Mouse (Mus musculus): ENCODE data around the gene H1foo. TPM values are rescaled to one million over a fixed set of nuclear protein-coding genes. Genes with fewer than 3 reads are reported as not detected.

The H1foo gene
- polyA plus RNA-seq, 1 experiment from 2014 or later: not detected

DNA sequence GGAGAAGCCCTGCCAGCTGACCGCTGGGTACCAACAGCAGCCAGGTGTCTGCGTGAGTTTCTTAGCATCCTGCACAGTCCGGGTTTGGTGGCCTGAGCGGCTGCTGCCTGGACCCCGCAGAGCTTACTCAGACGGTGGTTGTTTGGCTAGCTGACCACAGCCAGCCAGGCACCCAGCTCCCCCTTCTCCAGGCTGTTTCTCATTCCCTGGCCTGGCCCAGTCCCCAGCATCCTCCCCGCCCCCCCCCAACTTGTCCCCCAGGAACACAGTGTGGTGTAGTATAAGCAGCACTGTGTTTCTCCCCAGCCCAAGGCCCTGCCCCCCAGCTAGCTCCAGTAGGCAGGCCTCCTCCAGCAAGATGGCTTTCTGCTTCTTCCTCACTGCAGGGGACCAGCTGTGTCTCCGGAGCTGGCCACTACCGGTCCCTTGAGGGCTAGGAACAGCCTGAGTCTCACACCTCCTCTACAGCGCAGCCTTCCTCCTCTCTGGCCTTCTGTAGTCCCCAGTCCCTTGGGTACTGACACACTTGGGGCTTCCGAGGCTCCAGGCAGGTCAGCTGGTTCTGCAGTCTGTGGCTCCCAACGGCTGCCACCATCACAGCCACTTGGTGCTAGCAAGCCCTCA, 41.8 kb downstream of the H1foo start:
- Histone ChIP-seq H3K9me3 (ENCODE audit: control insufficient read depth, low read length) (no peaks in the 10 kb centered on the region), H3K36me3 (ENCODE audit: control insufficient read depth, insufficient read depth, low read length) (no peaks in the 10 kb centered on the region), H3K9ac (ENCODE audit: low read length) (peak overlapping the region; percentile 47; the same call in 1 of the 2 replicates), H3K4me1 (ENCODE audit: control insufficient read depth in 2 of 2, insufficient read depth in 2 of 2, low read length in 2 of 2) (peaks cover 29 to 31% of the 10 kb centered on the region in 2 experiments), H3K4me2 (ENCODE audit: low read length) (peak overlapping the region; percentile 76), H3K4me3 (ENCODE audit: control insufficient read depth in 1 of 2, insufficient read depth in 1 of 2, low read depth in 1 of 2, low read length in 2 of 2) (peak overlapping the region in 1 of 2 experiments; percentile 8; a peak in 1 of 4 replicates), H3K27me3 (ENCODE audit: control insufficient read depth, insufficient read depth, low read length) (0 out of 2 replicates have a peak, but pooled peaks cover 4% of the 10 kb centered on the region), H3K27ac (replicated peaks in 1 of 2; ENCODE audit: control insufficient read depth in 1 of 2, insufficient read depth in 1 of 2, low read depth in 2 of 2, low read length in 2 of 2) (0 out of 4 replicates have a peak overlapping the region, but pooled peaks of 1 of the 2 experiments have one; percentile 2)
- no peak for ATAC-seq (ENCODE audit: insufficient number of reproducible peaks, insufficient read depth, low FRiP score, low read depth)
- 53% methylated on average over 11 of the region's 12 CpGs for WGBS

DNA sequence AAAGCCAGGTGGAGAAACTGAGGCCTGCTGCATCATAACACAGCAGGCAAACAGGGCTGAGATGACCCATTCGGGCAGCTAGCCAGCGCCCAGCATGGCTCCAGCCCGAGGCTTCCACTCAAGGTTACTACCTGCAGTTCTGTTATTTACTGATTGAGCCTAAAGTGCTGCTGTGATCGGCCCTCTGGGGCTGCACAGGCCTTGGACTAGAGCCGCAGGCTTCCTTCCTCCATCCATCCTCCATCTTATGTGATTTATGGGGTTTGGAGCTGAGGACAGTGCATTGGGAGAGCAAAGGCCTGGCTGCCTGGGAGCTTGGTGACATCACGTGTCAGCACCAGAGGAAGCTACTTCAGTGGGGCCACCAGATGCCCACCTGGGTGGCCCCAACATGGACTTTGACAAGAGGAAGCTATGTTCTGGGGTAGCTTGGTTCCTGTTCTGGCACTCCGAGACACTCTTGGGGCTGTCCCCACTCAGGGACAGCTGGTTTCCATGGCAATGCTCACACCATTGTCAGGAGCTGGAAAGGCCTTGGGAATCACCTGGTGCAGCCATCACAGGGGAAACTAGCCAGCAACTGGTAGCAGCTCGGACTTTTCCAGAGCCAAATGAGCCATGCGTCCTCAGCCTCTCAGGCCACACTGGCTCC, 42.5 kb downstream of the H1foo start:
- no peak overlapping the region; a peak in 1 of 4 replicates for H3K27ac ChIP-seq (replicated peaks in 1 of 2; ENCODE audit: control insufficient read depth in 1 of 2, insufficient read depth in 1 of 2, low read depth in 2 of 2, low read length in 2 of 2)
- peak overlapping the region; percentile 8; a peak in 1 of 4 replicates for H3K4me3 ChIP-seq (ENCODE audit: control insufficient read depth in 1 of 2, insufficient read depth in 1 of 2, low read depth in 1 of 2, low read length in 2 of 2)
- peak overlapping the region; percentile 76 for H3K4me2 ChIP-seq (ENCODE audit: low read length)
- H3K4me1 ChIP-seq (ENCODE audit: control insufficient read depth in 2 of 2, insufficient read depth in 2 of 2, low read length in 2 of 2): peaks cover 33 to 35% of the 10 kb centered on the region in 2 experiments
- H3K27me3 ChIP-seq (ENCODE audit: control insufficient read depth, insufficient read depth, low read length): 0 out of 2 replicates have a peak, but pooled peaks cover 4% of the 10 kb centered on the region
- WGBS: 60% methylated on average over 9 of the region's 9 CpGs
- no peak for ATAC-seq (ENCODE audit: insufficient number of reproducible peaks, insufficient read depth, low FRiP score, low read depth)
- H3K36me3 ChIP-seq (ENCODE audit: control insufficient read depth, insufficient read depth, low read length): no peaks in the 10 kb centered on the region
- no peaks in the 10 kb centered on the region for H3K9me3 ChIP-seq (ENCODE audit: control insufficient read depth, low read length)
- peak overlapping the region; percentile 47; the same call in 1 of the 2 replicates for H3K9ac ChIP-seq (ENCODE audit: low read length)

DNA sequence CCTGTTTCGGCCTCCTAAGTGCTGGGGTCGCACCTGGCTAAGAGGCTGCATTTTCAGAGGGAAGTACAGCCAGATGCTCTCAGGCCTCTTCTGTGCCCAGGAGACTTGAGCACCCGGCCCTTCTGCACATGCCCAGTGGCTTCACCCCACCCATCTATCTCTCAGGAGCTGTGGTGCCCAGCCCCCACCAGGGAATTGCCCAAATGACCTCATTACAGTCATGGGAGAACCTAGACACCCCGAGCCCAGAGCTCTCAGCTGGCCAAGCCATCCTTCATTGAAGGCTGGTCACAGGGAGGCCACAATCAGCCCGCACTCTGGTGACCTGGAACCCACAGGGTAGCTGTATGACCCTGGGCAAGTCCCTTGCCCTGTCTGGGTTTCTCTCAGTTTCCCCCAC, 44.3 kb downstream of the H1foo start:
- Histone ChIP-seq H3K4me3 (ENCODE audit: control insufficient read depth in 1 of 2, insufficient read depth in 1 of 2, low read depth in 1 of 2, low read length in 2 of 2) (peak overlapping the region; percentile 47 to 58), H3K27ac (replicated peaks in 1 of 2; ENCODE audit: control insufficient read depth in 1 of 2, insufficient read depth in 1 of 2, low read depth in 2 of 2, low read length in 2 of 2) (no peak overlapping the region), H3K4me1 (ENCODE audit: control insufficient read depth in 2 of 2, insufficient read depth in 2 of 2, low read length in 2 of 2) (peaks cover 25 to 35% of the 10 kb centered on the region in 2 experiments), H3K27me3 (ENCODE audit: control insufficient read depth, insufficient read depth, low read length) (peaks cover 18% of the 10 kb centered on the region), H3K36me3 (ENCODE audit: control insufficient read depth, insufficient read depth, low read length) (no peaks in the 10 kb centered on the region), H3K4me2 (ENCODE audit: low read length) (peak overlapping the region; percentile 76), H3K9me3 (ENCODE audit: control insufficient read depth, low read length) (no peaks in the 10 kb centered on the region; the same call in 1 of the 2 replicates), H3K9ac (ENCODE audit: low read length) (peak overlapping the region; percentile 80; the same call in 1 of the 2 replicates)
- WGBS: 70% methylated on average over 5 of the region's 5 CpGs
- ATAC-seq (ENCODE audit: insufficient number of reproducible peaks, insufficient read depth, low FRiP score, low read depth): no peak

DNA sequence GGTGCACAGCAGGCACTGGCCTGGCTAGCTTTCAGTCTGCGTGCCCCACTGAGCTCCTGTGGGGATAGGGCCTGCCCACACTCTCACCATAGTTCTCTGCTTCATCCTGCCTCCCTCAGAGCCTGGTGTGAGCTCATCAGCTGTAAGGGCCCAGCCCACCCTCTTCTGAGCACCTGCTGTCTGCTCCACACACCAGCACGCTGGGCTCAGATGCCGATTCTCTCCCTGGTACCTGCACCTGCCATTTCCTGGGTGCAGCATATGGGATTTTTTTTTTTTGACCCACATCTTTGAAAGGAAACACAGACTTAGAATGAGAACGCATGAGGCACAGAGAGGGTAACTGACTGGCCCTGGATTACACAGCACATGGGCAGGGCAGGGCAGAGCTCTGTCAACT, 44.9 kb downstream of the H1foo start:
- Histone ChIP-seq H3K9ac (ENCODE audit: low read length) (peak overlapping the region; percentile 80), H3K9me3 (ENCODE audit: control insufficient read depth, low read length) (peaks cover 5% of the 10 kb centered on the region), H3K27me3 (ENCODE audit: control insufficient read depth, insufficient read depth, low read length) (peaks cover 24% of the 10 kb centered on the region), H3K27ac (replicated peaks in 1 of 2; ENCODE audit: control insufficient read depth in 1 of 2, insufficient read depth in 1 of 2, low read depth in 2 of 2, low read length in 2 of 2) (no peak overlapping the region), H3K36me3 (ENCODE audit: control insufficient read depth, insufficient read depth, low read length) (no peaks in the 10 kb centered on the region), H3K4me3 (ENCODE audit: control insufficient read depth in 1 of 2, insufficient read depth in 1 of 2, low read depth in 1 of 2, low read length in 2 of 2) (peak overlapping the region; percentile 47 to 58), H3K4me1 (ENCODE audit: control insufficient read depth in 2 of 2, insufficient read depth in 2 of 2, low read length in 2 of 2) (peaks cover 24 to 35% of the 10 kb centered on the region in 2 experiments), H3K4me2 (ENCODE audit: low read length) (peak overlapping the region; percentile 76)
- 64% methylated on average over 4 of the region's 4 CpGs for WGBS
- no peak for ATAC-seq (ENCODE audit: insufficient number of reproducible peaks, insufficient read depth, low FRiP score, low read depth)

DNA sequence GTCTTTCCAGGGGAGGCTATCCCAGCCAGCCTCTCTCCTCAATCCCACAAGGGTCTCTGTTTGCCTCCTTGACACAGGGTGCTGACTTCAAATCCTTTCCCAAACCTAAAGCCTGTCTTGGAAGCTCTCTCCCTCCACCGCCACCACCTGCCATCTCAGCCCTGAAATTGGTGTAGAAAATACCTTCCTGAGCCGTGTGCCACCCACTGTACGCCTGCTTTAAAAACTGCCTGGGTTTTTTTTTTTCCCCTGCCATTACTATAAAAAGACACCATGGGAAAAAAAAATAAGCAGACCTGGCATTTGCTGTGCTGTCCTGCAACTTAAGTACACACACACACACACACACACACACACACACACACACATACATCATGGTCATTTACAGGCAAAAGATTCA, 45.3 kb downstream of the H1foo start:
- Histone ChIP-seq H3K4me3 (ENCODE audit: control insufficient read depth in 1 of 2, insufficient read depth in 1 of 2, low read depth in 1 of 2, low read length in 2 of 2) (peak overlapping the region; percentile 47 to 58), H3K4me2 (ENCODE audit: low read length) (peak overlapping the region; percentile 76), H3K9me3 (ENCODE audit: control insufficient read depth, low read length) (peaks cover 10% of the 10 kb centered on the region), H3K27ac (replicated peaks in 1 of 2; ENCODE audit: control insufficient read depth in 1 of 2, insufficient read depth in 1 of 2, low read depth in 2 of 2, low read length in 2 of 2) (no peak overlapping the region), H3K9ac (ENCODE audit: low read length) (peak overlapping the region; percentile 80), H3K36me3 (ENCODE audit: control insufficient read depth, insufficient read depth, low read length) (no peaks in the 10 kb centered on the region), H3K27me3 (ENCODE audit: control insufficient read depth, insufficient read depth, low read length) (peaks cover 25% of the 10 kb centered on the region), H3K4me1 (ENCODE audit: control insufficient read depth in 2 of 2, insufficient read depth in 2 of 2, low read length in 2 of 2) (peaks cover 19 to 32% of the 10 kb centered on the region in 2 experiments; a peak in 3 of 4 replicates)
- WGBS: 56% methylated on average over 3 of the region's 3 CpGs
- ATAC-seq (ENCODE audit: insufficient number of reproducible peaks, insufficient read depth, low FRiP score, low read depth): no peak

DNA sequence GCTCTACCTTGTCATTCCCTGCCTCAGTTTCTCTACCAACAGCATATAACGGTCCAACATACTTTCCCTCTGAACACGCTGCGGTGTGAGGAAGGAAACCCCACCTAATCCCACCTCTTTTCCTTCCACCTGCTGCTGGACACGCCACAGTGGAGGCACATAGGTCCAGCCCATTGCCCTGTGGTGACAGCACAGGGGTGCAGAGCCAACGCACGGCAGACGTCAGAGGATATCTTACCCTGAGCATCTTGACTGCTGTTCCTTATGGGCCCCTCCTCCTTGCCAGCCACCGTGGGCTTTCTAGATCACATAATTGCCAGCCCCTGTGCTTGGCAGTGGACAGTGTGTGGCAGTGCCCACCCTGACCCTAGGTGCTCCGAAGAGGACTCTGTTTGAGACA, 45.7 kb downstream of the H1foo start:
- Histone ChIP-seq H3K4me1 (ENCODE audit: control insufficient read depth in 2 of 2, insufficient read depth in 2 of 2, low read length in 2 of 2) (peaks cover 16 to 28% of the 10 kb centered on the region in 2 experiments; a peak in 3 of 4 replicates), H3K36me3 (ENCODE audit: control insufficient read depth, insufficient read depth, low read length) (no peaks in the 10 kb centered on the region), H3K4me3 (ENCODE audit: control insufficient read depth in 1 of 2, insufficient read depth in 1 of 2, low read depth in 1 of 2, low read length in 2 of 2) (peak overlapping the region; percentile 47 to 58), H3K27me3 (ENCODE audit: control insufficient read depth, insufficient read depth, low read length) (peaks cover 25% of the 10 kb centered on the region), H3K9me3 (ENCODE audit: control insufficient read depth, low read length) (peaks cover 13% of the 10 kb centered on the region), H3K9ac (ENCODE audit: low read length) (peak overlapping the region; percentile 80), H3K4me2 (ENCODE audit: low read length) (peak overlapping the region; percentile 76), H3K27ac (replicated peaks in 1 of 2; ENCODE audit: control insufficient read depth in 1 of 2, insufficient read depth in 1 of 2, low read depth in 2 of 2, low read length in 2 of 2) (no peak overlapping the region)
- ATAC-seq (ENCODE audit: insufficient number of reproducible peaks, insufficient read depth, low FRiP score, low read depth): no peak
- WGBS: 76% methylated on average over 9 of the region's 9 CpGs

DNA sequence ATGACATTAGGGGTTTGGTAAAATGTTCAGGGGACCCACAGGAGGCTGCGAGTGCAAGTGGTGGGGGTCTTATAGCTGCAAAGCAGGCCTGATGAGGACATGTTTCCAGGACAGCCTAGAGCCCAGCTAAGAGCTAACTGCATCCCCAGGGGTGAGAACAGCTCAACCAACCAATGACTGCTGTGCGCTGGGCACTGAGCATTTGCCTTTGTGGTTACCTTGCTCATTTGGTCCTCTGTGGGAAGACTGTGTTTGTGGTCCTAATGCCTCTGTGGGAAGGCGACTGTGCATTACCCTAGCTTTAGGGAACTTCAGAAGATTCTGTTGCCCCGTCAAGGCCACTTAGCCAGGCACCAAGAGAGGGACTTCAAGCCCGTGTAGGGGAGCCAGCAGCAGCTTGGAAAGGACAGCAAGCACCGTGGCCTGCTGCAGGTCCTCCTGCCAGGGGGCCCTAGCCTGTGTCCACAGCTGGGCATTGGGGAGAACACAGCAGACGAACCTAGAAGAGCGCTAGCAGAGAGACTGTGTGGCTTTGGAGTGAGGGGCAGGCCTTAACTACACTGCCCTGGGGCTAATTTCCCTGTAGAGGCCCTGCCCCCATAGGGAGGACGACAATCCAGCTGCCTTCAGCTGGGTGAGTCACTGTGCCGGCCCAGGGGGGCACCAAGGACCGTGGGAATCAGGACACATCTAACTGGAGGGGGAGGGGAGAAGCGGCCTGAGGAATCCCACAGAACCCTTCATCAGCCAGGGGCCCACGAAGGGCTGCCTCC, 46.6 kb downstream of the H1foo start:
- Histone ChIP-seq H3K9me3 (ENCODE audit: control insufficient read depth, low read length) (peaks cover 14% of the 10 kb centered on the region), H3K27me3 (ENCODE audit: control insufficient read depth, insufficient read depth, low read length) (peaks cover 25% of the 10 kb centered on the region), H3K4me3 (ENCODE audit: control insufficient read depth in 1 of 2, insufficient read depth in 1 of 2, low read depth in 1 of 2, low read length in 2 of 2) (peak overlapping the region; percentile 47 to 58), H3K4me2 (ENCODE audit: low read length) (peak overlapping the region; percentile 76), H3K9ac (ENCODE audit: low read length) (peak overlapping the region; percentile 80), H3K4me1 (ENCODE audit: control insufficient read depth in 2 of 2, insufficient read depth in 2 of 2, low read length in 2 of 2) (peaks cover 11 to 20% of the 10 kb centered on the region in 2 experiments; a peak in 3 of 4 replicates), H3K27ac (replicated peaks in 1 of 2; ENCODE audit: control insufficient read depth in 1 of 2, insufficient read depth in 1 of 2, low read depth in 2 of 2, low read length in 2 of 2) (peak overlapping the region; percentile 38 to 46), H3K36me3 (ENCODE audit: control insufficient read depth, insufficient read depth, low read length) (no peaks in the 10 kb centered on the region)
- WGBS: 33% methylated on average over 13 of the region's 13 CpGs
- ATAC-seq (ENCODE audit: insufficient number of reproducible peaks, insufficient read depth, low FRiP score, low read depth): no peak

Data from heart, embryonic 14.5 days (tissue).